Mouse (Mus musculus): ENCODE measurements around the gene Slc22a4. TPM values are rescaled to one million over a fixed set of nuclear protein-coding genes. Genes with fewer than 3 reads are reported as not detected.
"Not testable (repeated sequence)": the region's sequence is repeated elsewhere in the genome, so short reads cannot be mapped to it uniquely, and the experiment has no call there.

Slc22a4 gene
- polyA plus RNA-seq, 1 experiment = 5.4 TPM

DNA sequence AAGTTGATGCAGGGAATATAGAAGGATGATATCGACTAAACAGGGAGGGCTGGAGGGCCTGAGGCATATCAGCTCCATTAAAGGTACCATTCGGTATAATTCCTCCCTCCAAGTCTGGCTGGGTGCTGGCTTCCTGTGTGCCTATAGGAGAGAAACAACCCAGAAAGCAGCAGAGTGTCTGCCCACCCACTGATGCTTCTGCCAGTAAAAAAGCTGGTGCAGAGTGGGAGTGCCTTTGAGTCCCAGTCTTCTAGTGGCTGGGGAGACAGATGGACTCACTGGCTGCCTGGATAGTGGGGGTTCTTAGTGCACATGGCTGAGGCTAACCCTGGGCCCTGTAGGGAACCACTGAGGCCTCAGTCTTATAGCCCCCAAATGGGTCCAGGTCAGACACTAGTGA, 22.3 kb upstream of the Slc22a4 start:
- Histone ChIP-seq H3K27ac (ENCODE audit: insufficient read depth, low read length) (no peak overlapping the region), H3K4me1 (ENCODE audit: control insufficient read depth, insufficient read depth, insufficient read length) (no peaks in the 10 kb centered on the region), H3K4me3 (ENCODE audit: extremely low read depth, insufficient read depth, insufficient read length) (no peak overlapping the region), H3K27me3 (ENCODE audit: control insufficient read depth, insufficient read depth, low read length) (no peaks in the 10 kb centered on the region), H3K36me3 (ENCODE audit: control insufficient read depth, insufficient read depth, low read length) (no peaks in the 10 kb centered on the region)
- no peak for DNase-seq (ENCODE audit: low read depth in 1 of 2, low spot score in 2 of 2)
- 94% methylated on average over 2 of the region's 2 CpGs for WGBS
- TF ChIP-seq CTCF (IDR thresholded peaks at IDR 0.05; ENCODE audit: extremely low read depth, insufficient read depth, insufficient read length, insufficient replicate concordance) (no peak), POLR2A (IDR thresholded peaks at IDR 0.05; ENCODE audit: low read depth, low read length) (no peak)

- Histone ChIP-seq H3K36me3 (ENCODE audit: control insufficient read depth, insufficient read depth, low read length) (no peaks in the 10 kb centered on the region), H3K4me1 (ENCODE audit: control insufficient read depth, insufficient read depth, insufficient read length) (no peaks in the 10 kb centered on the region), H3K4me3 (ENCODE audit: extremely low read depth, insufficient read depth, insufficient read length) (no peak overlapping the region), H3K27ac (ENCODE audit: insufficient read depth, low read length) (no peak overlapping the region), H3K27me3 (ENCODE audit: control insufficient read depth, insufficient read depth, low read length) (no peaks in the 10 kb centered on the region)
- DNase-seq (ENCODE audit: low read depth in 1 of 2, low spot score in 2 of 2) = no peak
- WGBS = 93% methylated on average over 6 of the region's 6 CpGs
- TF ChIP-seq POLR2A (IDR thresholded peaks at IDR 0.05; ENCODE audit: low read depth, low read length) (no peak), CTCF (IDR thresholded peaks at IDR 0.05; ENCODE audit: extremely low read depth, insufficient read depth, insufficient read length, insufficient replicate concordance) (no peak)
Observed at GRCm38 (mm10) chr11:54040676-54041075, 12.8 kb upstream of the Slc22a4 start.

DNA sequence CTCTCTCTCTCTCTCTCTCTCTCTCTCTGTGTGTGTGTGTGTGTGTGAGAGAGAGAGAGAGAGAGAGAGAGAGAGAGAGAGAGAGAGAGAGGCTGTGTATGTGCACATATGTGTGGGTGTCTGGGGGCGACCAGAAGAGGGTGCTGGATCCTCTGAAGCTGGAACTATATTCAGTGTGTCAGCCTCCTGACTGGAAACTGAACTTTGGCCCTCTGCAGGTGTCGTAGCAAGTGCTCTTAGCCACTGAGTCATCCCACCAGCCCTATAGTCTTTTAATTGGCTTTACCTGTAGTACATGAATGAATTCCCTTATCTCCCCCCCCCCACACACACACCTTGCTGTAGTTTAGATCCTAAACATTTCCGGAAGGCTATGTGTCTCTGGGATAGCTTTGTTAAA, 5.0 kb upstream of the Slc22a4 start:
- H3K27ac ChIP-seq (ENCODE audit: insufficient read depth, low read length); H3K27me3 ChIP-seq (ENCODE audit: control insufficient read depth, insufficient read depth, low read length); DNase-seq (ENCODE audit: low read depth in 1 of 2, low spot score in 2 of 2); H3K4me1 ChIP-seq (ENCODE audit: control insufficient read depth, insufficient read depth, insufficient read length); H3K4me3 ChIP-seq (ENCODE audit: extremely low read depth, insufficient read depth, insufficient read length); H3K36me3 ChIP-seq (ENCODE audit: control insufficient read depth, insufficient read depth, low read length): not testable (repeated sequence)
- WGBS = 95% methylated on average over 1 of the region's 3 CpGs

DNA sequence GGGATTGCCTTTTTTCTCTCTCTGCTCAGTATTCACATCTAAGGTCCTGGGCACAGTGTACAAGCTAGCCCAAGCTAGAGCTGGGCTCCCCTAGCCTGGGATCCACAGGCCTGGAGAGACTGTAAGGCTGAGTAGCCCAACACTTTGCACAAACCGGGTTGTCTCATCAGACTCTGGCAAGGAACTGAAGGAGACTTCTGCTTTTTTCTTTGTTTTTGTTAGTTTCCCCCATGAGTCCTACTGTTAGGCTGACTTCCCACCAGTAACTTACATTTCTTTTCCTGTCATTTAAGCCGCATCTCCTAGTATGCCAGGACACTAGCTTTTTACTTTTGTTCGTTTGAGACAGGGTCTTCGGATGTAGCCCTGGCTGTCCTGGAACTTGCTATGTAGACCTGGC, 1.1 kb upstream of the Slc22a4 start:
- DNase-seq (ENCODE audit: low read depth in 1 of 2, low spot score in 2 of 2) = no peak
- 0 out of 2 replicates have a peak, but pooled peaks cover 1% of the 10 kb centered on the region for H3K27me3 ChIP-seq (ENCODE audit: control insufficient read depth, insufficient read depth, low read length)
- peaks cover 2% of the 10 kb centered on the region; the same call in 1 of the 2 replicates for H3K4me1 ChIP-seq (ENCODE audit: control insufficient read depth, insufficient read depth, insufficient read length)
- H3K27ac ChIP-seq (ENCODE audit: insufficient read depth, low read length) = peak overlapping the region; percentile 39; the same call in 1 of the 2 replicates
- no peaks in the 10 kb centered on the region for H3K36me3 ChIP-seq (ENCODE audit: control insufficient read depth, insufficient read depth, low read length)
- TF ChIP-seq CTCF (IDR thresholded peaks at IDR 0.05; ENCODE audit: extremely low read depth, insufficient read depth, insufficient read length, insufficient replicate concordance) (no peak), POLR2A (IDR thresholded peaks at IDR 0.05; ENCODE audit: low read depth, low read length) (no peak)
- no peak overlapping the region for H3K4me3 ChIP-seq (ENCODE audit: extremely low read depth, insufficient read depth, insufficient read length)
- 26% methylated on average over 4 of the region's 4 CpGs for WGBS

- WGBS = 44% methylated on average over 31 of the region's 31 CpGs
Observed at GRCm38 (mm10) chr11:54027131-54028043, 503 bp downstream of the Slc22a4 start.

DNA sequence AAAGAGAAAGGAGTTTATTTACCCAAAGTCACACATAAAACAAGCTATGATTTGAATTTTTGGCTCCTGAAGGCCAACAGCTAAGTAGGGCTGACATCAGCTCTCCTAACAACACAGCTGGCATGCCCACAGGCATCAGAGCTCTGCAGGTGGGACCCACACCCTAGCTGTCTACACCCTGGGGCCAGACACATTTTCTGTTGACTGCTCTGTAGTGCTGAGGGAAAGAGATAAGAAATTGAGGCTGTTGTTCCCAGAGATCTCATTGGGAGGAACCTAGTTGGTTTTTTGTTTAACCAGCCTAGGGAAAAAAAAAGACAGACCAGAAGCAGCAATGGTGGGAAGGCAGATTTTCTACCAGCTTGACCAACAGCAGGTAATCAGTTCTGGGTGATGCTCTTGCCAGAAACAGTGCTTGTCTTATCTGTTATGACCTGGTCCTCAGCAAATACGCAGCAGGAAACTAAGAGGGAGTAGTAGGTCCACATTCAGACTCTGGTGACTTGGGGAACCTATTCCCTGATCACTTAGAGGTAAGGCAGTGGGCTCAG, 1.3 kb downstream of the Slc22a4 start:
- H3K27ac ChIP-seq (ENCODE audit: insufficient read depth, low read length) = peak overlapping the region; percentile 1; the same call in 1 of the 2 replicates
- H3K4me3 ChIP-seq (ENCODE audit: extremely low read depth, insufficient read depth, insufficient read length) = peak overlapping the region; percentile 51
- 0 out of 2 replicates have a peak, but pooled peaks cover 1% of the 10 kb centered on the region for H3K27me3 ChIP-seq (ENCODE audit: control insufficient read depth, insufficient read depth, low read length)
- no peak for DNase-seq (ENCODE audit: low read depth in 1 of 2, low spot score in 2 of 2)
- WGBS = 75% methylated on average over 1 of the region's 1 CpGs
- peaks cover 2% of the 10 kb centered on the region; the same call in 1 of the 2 replicates for H3K4me1 ChIP-seq (ENCODE audit: control insufficient read depth, insufficient read depth, insufficient read length)
- TF ChIP-seq CTCF (IDR thresholded peaks at IDR 0.05; ENCODE audit: extremely low read depth, insufficient read depth, insufficient read length, insufficient replicate concordance) (no peak), POLR2A (IDR thresholded peaks at IDR 0.05; ENCODE audit: low read depth, low read length) (no peak)
- H3K36me3 ChIP-seq (ENCODE audit: control insufficient read depth, insufficient read depth, low read length) = no peaks in the 10 kb centered on the region

More at GRCm38 (mm10) chr11:54027131-54028043, 503 bp downstream of the Slc22a4 start:
- TF ChIP-seq POLR2A (IDR thresholded peaks at IDR 0.05; ENCODE audit: low read depth, low read length) (no peak), CTCF (IDR thresholded peaks at IDR 0.05; ENCODE audit: extremely low read depth, insufficient read depth, insufficient read length, insufficient replicate concordance) (no peak)
- no peaks in the 10 kb centered on the region for H3K36me3 ChIP-seq (ENCODE audit: control insufficient read depth, insufficient read depth, low read length)
- H3K27ac ChIP-seq (ENCODE audit: insufficient read depth, low read length) = peak overlapping the region; percentile 1; the same call in 1 of the 2 replicates
- H3K4me3 ChIP-seq (ENCODE audit: extremely low read depth, insufficient read depth, insufficient read length) = peak overlapping the region; percentile 51
- H3K4me1 ChIP-seq (ENCODE audit: control insufficient read depth, insufficient read depth, insufficient read length) = peaks cover 2% of the 10 kb centered on the region; the same call in 1 of the 2 replicates
- H3K27me3 ChIP-seq (ENCODE audit: control insufficient read depth, insufficient read depth, low read length) = 0 out of 2 replicates have a peak, but pooled peaks cover 1% of the 10 kb centered on the region
- no peak for DNase-seq (ENCODE audit: low read depth in 1 of 2, low spot score in 2 of 2)
